Mouse (Mus musculus): ENCODE measurements around the gene Cyb5r1.
"Not testable (repeated sequence)": the region's sequence is repeated elsewhere in the genome, so short reads cannot be mapped to it uniquely, and the experiment has no call there.

The Cyb5r1 gene

DNA sequence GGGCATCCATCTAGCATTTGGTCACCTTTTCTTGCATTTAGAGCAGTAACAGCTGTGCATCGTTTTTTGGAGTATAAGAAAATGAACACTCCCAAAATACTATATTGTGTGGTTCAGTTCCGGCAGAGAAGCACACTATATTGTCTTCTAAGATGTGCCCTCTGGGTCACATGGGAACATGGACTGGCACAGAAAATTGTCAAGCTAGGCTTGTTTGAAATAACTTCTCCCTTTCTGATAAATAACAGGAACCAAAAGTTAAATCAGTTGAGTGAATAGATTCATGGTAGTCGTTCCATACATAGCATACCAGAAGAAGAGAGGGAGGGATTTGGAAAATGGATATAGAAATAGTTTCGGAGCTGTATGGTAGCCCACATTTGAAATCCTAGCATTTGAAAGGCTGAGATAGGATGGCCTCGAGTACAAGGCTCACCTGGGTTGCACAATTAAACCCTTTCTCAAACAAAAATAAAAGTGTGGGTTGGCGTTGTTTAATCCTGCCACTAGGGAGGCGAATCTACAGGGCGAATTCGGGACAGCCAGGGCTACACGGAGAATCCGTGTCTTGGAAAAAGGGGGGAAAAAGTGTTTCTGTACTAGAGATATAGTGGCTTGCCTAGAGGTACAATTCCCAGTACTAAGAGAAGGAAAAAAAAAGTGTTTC lies 9.3 kb downstream of the Cyb5r1 start:
- no peak for DNase-seq (ENCODE audit: low spot score)

DNA sequence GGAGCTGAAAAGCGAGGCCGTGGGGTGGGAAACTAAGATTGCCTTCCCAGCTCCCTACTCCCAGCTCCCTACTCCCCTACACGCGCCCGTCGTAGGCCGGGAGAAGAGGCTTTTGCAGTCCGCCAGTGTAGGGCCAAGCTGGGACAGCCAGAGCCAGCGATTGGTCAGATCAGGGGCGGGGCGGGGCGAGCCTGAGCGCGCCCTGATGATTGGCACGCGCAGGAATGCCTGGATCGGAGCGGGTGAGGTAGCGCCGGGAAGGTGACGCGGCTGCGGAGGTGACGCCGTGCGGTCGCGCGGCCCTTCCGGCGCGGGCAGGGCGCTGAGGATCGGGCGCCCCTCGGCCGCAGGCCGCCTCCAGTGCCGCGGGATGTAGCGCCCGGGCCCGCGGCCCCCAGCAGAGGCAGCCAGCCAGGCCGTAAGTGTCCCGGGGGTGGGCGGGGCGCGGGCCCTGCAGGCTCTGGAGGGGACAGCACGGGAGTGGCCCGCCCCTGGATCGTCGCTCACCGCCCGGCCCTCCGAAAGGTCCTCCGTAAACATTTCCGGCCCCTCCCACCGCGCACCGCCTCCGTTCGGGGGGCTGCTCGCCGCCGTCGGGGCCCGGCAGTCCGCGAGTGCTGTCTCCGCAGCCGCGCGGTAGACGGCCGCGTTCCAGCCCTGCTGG lies 9.9 kb downstream of the Cyb5r1 start, which contains the start of gene Adipor1:
Gene Adipor1, plus strand, starts transcription at position 211 of the 664 bp plus-strand sequence.
- DNase-seq (ENCODE audit: low spot score) = peak; percentile 95

DNA sequence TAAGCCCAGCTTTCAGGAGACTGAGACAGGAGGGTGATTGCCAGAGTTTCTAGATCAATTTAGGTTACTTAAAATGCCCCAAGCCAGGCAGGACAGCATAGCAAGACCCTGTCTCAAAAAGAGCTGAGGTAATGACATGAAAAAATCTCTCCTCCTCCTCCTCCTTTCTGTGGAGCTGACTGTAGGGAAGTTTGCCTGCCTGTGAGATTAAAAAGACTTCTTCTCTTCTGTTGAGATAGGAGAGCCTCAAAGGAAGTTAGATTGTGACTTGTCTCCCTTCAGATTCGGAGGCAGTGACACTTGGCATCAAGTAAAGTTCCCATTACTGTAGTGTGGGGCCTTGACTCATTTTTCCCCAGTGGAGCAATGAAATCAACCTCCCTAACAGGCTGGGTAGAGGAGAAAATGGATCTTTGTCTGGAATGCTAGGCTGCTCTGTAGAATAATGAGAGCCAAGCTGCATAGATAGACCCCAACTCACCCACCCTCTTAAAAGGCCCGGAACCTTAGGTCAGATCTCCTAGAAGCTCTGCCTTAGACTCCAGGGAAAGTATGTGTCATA lies 13.1 kb downstream of the Cyb5r1 start:
- no peak for DNase-seq (ENCODE audit: low spot score)

DNA sequence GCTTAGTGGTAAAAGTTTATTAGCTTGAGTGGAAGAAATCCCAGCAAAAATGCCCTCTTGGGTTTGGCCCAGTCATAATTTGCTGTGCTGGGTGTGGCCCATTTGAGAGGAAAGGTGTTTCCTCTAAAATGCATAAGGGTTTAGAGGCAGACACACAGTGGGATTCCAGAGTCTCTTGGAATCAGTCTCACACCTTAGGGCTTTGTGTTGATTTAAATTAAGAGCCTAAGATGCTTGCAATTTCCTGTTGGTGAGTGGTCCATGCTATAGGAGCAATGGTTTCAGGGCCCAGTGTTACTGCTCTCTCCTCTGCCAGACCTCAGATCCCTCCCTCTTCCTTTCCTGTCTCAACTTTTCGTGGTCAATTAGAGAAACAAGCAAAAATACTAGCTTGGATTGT lies 13.8 kb downstream of the Cyb5r1 start:
- DNase-seq (ENCODE audit: low spot score) = no peak

DNA sequence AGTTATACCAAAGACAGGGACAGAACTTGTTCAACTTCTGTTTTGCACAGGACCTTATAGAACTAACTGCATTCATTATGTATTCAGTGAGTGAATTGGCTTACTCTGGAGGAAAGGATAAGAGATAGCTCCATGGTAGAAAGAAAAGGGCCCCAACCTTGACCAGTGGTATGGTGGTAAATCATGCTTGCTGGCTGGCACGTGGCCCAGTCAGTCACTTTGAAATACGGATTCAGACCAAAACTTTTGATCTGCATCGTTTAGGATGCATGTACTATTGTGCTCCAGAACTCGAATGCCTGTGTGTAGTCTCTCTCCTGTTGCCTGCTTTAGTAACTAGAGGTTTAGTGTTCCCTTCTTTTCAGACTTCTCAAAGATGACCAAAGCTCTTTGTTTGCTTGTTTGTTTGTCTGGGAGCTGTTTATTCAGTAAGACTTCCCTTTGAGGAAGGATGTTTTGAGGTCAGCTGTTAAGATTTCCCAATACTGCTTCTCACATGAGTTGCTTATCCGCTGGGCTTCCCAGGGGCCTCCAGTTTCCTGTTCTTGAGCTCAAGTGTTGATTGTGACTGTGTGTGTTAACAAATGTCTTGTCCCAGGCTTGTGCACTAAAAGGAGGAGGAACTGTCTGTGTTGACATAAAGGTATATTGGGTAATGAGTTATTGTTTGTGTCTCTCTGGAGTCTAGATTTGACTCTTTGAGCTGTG lies 14.5 kb downstream of the Cyb5r1 start:
- no peak for DNase-seq (ENCODE audit: low spot score)

DNA sequence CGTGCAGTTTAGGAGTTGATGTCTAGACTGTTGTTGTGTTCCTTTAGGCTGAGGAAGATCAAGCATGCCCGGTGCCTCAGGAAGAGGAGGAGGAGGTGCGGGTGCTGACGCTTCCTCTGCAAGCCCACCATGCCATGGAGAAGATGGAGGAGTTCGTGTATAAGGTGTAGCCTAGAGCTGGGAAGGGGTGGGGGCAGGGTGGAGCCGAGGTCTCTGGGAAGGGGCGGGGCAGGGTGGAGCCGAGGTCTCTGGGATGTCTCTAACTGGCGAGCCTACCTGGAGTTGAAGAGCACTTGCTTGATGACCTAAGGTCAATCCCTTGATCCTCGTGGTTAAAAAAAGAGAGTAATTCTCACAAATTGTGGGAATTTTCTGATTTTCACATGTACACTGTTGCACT lies 18.6 kb downstream of the Cyb5r1 start:
- no peak for DNase-seq (ENCODE audit: low spot score)

DNA sequence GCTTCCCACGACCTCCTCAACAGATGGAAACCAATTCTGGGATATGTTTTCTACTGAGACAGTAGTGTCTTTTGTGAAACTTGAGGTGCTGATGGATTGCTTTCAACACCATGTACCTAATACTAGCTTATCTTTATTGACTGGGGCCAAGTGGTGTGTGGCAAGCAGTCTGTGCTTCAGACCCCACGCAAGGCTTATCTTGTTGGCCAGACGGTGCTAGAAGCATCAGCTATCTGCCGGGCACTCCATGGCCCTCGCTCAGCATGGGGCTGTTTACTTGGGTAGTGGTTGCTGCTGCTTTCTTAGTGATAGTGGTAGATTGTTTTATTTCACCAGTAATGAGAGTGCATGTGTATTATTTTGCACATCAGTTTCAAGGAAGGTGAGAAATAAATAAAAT lies 20.9 kb downstream of the Cyb5r1 start:
- DNase-seq (ENCODE audit: low spot score) = peak; percentile 95

DNA sequence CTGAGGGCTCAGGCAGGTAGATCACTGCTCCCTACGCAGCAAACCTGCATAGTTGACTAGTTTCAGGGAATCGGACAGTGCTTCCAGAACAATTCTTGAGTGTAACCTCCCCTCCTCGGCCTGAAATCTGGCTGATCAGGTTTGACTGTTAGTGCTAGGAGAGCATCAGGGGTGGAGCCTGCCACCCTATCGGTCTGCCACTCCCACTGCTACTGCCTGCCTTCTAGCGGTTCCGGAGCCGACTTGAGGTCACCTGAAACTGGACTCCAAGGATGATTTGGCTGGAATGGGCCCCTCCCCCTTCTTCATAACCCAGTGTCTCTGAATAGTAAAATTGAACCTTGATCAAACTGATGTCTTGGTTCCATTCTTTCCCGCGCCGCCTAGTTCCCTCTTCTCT lies 27.6 kb downstream of the Cyb5r1 start:
- no peak for DNase-seq (ENCODE audit: low spot score)

DNA sequence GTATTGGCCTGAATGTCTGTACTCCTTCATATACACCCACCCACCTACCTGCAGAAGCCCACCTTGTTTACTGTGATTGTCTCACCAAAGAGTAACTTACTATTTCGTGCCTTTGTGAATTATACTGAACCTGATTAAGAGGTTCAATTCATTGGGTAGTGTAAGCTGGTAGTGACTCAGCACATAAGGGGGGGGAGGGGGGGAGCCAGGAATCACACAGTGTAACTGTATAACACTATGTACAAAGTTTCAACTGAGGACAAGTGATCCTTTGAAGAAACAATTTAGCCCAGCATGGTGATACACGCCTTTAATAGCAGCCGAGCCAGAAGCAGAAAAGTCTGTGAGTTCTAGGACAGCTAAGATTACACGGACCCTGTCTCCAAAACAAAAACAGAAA lies 28.1 kb downstream of the Cyb5r1 start:
- DNase-seq (ENCODE audit: low spot score) = no peak

DNA sequence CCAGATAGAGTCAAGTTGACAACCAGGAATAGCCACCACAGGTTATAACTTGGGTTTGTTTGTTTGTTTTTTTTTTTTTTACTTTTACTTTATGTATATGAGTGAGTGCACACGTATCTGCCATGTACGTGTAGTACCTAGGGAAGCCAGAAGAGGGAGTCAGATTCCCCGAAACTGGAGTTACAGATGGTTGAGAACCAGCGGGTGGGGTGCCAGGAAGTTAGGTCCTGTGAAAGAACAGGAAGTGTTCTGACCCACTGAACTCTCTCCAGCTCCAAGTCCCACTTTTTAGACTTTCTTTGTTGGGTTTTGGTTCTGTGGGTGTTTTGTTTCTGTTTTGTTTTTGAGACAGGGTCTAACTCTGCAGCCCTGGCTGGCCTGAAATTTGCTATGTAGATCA lies 30.1 kb downstream of the Cyb5r1 start:
- DNase-seq (ENCODE audit: low spot score) = peak; percentile 72

DNA sequence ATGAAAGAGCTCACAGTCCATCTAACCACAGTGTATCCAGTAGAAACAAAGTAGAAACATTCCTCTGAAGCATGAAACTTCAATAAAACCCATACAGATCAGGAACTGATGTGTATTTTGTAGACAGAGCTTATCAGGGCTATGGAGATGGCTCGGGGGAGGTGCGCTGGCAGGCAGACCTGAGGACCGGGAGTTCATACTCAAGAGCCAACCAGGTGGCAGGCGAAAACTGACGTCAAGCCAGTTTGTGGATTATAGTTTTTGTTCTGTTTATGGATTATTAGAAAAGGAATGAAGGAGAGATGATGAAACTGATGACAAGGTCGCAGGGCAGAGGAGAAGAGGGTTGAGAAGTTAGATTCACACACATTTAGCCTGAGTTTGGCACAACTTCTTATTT lies 35.1 kb downstream of the Cyb5r1 start:
- no peak for DNase-seq (ENCODE audit: low spot score)

DNA sequence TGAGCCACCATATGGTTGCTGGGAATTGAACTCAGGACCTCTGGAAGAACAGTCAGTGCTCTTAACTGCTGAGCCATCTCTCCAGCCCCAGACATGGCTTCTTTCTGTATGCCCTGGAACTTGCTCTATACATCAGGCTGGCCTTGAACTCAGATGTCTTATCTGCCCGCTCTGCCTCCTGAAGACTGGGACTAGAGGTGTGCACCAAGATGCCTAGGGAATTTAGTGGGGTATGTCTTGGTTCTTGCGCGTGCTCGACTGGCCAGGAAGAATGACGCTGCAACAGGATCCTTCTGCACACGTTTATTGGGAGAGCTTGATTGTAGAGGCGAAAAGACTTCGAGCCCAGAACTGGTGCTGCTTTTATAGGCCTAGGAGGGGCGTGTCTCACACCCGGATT lies 36.4 kb downstream of the Cyb5r1 start:
- DNase-seq (ENCODE audit: low spot score) = not testable (repeated sequence)

DNA sequence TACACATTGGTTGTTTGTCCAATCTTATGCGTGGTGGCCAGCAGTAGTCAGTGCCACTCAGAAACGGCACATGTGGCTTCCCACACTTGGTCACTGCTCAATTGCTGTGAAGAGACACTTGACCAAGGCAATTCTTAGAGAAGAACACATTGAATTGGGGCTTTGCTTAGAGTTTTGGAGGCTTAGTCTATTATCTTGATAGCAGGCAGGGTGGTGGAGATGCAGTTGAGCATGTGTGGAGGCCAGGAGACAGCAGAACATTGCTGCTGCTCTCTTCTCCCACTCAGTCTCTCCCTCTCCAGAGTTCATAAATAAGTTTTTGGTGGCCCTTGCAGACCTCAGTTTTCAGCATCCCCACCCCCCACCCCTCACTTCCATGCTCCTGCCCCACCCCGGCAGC lies 37.0 kb downstream of the Cyb5r1 start:
- DNase-seq (ENCODE audit: low spot score) = no peak

DNA sequence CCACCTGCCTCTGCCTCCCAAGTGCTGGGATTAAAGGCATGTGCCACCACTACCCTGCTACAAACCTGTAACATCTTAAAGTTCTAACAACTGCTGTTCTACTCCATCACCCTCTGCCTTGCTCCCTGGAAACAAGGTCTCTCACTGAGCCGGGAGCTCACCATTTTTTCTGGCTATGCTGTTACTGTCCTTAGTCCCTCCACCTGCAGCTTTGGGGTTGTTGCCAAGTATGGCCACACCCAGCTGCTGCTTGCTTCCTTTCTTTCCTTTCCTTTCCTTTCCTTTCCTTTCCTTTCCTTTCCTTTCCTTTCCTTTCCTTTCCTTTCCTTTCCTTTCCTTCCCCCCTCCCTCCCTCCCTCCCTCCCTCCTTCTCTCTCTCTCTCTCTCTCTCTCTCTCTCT lies 37.9 kb downstream of the Cyb5r1 start:
- DNase-seq (ENCODE audit: low spot score) = not testable (repeated sequence)

DNA sequence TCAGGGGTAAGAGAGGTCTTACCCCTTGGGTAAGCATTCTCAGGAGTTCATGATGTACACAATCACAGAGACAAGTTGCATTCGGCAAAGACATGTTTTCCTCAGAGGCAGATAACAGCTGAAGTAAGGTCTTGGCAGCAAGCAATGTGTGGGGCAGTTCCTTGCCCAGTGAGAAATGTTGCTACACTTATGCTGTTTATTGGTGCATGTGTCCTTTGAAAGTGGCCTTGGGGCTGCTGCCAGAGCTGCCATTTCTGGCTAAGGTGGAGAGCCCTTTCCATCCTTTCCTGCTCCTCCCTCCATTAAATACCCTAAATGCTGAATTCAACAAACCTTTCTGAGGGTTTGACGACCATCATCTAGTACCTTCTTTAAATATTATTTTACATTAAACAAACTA lies 40.1 kb downstream of the Cyb5r1 start:
- DNase-seq (ENCODE audit: low spot score) = no peak

DNA sequence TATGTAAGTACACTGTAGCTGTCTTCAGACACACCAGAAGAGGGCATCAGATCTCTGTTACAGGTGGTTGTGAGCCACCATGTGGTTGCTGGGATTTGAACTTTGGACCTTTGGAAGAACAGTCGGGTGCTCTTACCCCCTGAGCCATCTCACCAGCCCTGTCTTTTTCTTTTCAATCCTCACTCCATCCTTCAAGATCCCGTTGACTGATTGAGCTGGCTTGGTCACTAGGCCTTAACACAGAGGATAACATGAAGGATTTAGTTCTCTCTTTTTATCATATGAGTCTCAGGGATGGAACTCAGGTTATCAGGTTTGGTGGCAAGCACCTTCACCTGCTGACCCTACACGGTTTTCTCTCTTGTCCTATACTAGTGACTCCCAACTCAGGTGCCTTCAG lies 43.2 kb downstream of the Cyb5r1 start:
- not testable (repeated sequence) for DNase-seq (ENCODE audit: low spot score)

DNA sequence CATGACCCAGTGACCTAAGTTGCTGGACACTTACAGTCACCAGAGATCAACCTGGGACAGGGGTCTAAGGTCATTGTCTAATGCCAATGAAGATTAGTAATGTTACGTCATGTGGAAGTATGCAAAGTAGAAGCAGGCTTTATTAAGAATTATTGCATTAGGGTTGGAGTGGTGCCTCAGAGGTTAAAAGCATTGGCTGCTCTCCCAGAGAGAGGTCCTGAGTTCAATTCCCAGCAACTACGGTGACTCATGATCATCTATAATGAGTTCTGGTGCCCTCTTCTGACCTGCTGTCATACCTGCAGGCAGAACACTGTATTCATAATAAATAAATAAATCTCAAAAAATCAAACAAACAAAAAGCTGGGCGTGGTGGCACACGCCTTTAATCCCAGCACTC lies 44.8 kb downstream of the Cyb5r1 start:
- DNase-seq (ENCODE audit: low spot score) = no peak

DNA sequence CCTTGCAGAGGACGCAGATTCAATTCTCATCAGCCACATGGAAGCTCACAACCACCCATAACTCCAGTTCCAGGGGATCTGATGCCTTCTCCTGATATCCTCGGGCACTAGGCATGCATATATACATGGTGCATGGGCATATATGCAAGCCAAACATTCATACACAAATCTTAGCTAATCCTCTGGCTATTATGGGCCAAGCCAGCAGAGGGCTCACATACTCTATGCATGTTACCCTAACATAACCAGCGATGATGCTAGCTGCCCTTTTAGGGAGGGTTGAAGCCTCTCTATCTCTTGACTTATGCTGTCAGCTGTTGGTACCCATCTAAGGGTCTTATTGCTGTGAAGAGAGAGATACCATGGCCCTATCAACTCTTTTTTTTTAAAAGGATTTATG lies 45.6 kb downstream of the Cyb5r1 start:
- peak; percentile 57 for DNase-seq (ENCODE audit: low spot score)

DNA sequence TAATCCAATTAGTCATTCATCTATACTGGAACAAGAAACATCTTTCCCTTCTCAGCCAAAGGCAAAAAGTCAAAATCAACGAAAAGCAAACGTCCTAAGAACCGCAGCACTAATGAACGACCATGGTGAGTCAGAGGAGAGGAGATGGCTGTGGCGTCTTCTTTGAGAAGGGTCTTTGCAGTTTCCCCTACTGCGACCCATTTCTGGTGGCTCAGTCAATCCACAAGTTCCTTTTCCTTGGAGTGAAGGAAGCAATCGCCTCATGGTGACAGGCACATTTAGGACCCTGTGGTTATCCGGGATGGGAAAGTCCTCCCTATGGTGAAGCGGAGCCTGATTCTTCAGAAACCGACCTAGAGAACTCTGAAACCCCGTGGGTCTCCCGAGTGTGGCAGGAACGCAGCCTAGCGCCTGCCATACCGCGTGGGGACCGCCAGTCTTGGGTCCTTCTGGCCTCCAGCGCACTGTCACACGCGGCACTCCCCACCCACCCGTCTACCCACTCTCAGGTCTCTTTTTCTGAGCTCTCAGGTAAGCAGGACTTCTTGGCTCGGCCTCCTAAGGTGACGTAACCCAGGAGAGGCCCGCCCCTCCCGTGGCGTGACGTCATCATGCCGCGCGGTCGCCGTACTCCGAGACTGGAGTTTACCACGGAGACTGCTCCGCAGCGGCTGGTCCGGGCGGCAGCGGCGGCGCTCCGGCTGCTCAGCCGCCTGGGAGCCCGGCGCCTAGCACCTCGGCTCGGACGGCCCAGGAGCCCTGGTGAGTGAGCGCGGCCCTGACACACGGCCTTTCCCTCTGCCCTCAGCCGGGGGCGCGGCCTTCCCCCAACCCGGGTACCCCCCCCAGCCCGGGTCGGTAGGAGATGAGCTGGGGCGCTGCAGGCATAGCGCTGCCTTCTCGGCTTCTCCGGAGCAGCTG lies 49.8 kb downstream of the Cyb5r1 start, which contains the start of gene Klhl12:
Gene Klhl12, plus strand, starts transcription at position 628 of the 921 bp plus-strand sequence.
- DNase-seq (ENCODE audit: low spot score) = peak; percentile 89

DNA sequence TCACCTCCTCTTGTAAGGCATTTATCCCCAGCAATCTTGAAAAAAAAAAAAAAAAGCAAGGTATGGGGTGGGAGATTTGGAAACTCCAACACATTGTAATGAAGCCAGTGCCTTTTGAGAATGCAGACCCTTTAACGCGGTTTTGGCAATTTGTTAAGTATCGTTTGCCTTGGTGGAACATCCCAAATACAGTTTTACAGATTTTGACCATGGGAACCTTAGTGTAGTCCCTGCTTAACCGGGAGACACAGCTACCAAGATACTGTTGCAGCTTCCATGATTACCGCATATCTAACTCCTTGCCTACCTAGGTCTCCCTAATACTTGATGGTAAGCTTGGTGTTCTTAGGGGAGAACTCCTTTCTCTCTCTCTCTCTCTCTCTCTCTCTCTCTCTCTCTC lies 50.7 kb downstream of the Cyb5r1 start:
- peak; percentile 29 for DNase-seq (ENCODE audit: low spot score)

DNA sequence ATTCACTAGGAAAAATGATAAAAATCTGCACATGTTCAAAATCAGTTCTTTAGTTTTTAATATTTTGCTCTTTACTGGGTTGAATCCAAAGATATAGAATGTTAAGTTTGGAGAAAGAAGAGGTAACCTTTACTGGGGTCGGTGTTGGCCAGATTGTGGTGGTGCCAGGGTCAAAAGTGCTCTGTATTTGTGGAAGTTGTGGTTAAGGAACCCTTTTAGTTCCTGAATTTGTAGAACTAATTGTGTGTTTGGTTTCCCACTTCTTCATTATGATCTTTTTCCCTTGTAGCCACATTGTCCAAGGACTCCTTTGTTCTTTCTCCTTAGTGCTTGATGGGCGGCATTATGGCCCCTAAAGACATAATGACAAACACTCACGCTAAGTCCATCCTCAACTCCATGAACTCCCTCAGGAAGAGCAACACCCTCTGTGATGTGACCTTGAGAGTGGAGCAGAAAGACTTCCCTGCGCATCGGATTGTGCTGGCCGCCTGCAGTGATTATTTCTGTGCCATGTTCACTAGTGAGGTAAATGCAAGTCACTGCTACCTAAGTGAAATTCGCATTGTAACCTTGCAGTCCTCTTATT lies 52.9 kb downstream of the Cyb5r1 start:
- no peak for DNase-seq (ENCODE audit: low spot score)

All from c-Kit-positive CD71-positive TER-119-positive erythroid progenitor cells, embryonic 14.5 days (primary cell).